Mouse (Mus musculus) hindbrain, embryonic 15.5 days (tissue): ENCODE data around the gene Ip6k1. TPM values are rescaled to one million over a fixed set of nuclear protein-coding genes. Genes with fewer than 3 reads are reported as not detected.

ENCODE experiments used
- ATAC-seq: fragments of 200-750 bp; cut with Nextera tagmentation; 2 replicates; pipeline ENCODE4 v1.8.0; 2017; ENCODE audit warnings: low read depth, moderate number of reproducible peaks, moderate TSS enrichment; ENCODE audit not compliant: low FRiP score
- H3K27ac ChIP-seq: fragments of 300-500 bp; sonication (generic); replicated peaks from 2 replicates; pipeline ENCODE4 v1.5.1; 2015; ENCODE audit warnings: mild to moderate bottlenecking, inconsistent platforms
- H3K27me3 ChIP-seq: fragments of 300-500 bp; sonication (generic); 2 replicates; pipeline ENCODE4 v1.6.1; 2015; ENCODE audit warnings: control low read depth, inconsistent platforms
- H3K36me3 ChIP-seq: fragments of 300-500 bp; sonication (generic); 2 replicates; pipeline ENCODE4 v1.6.1; 2015; ENCODE audit warnings: control low read depth, inconsistent platforms
- H3K4me1 ChIP-seq: fragments of 300-500 bp; sonication (generic); replicated peaks from 2 replicates; pipeline ENCODE4 v1.6.1; 2015; ENCODE audit warnings: control low read depth, inconsistent platforms
- H3K4me2 ChIP-seq: fragments of 300-500 bp; sonication (generic); 2 replicates; pipeline ENCODE4 v1.6.1; 2015; ENCODE audit warnings: moderate library complexity, mild to moderate bottlenecking, inconsistent platforms
- H3K4me3 ChIP-seq: fragments of 300-500 bp; sonication (generic); 2 replicates; pipeline ENCODE4 v1.5.1; 2015; ENCODE audit warnings: mild to moderate bottlenecking, inconsistent platforms
- H3K9ac ChIP-seq: fragments of 300-500 bp; sonication (generic); 2 replicates; pipeline ENCODE4 v1.6.1; 2015; ENCODE audit warnings: inconsistent platforms
- H3K9me3 ChIP-seq: fragments of 300-500 bp; sonication (generic); 2 replicates; pipeline ENCODE4 v1.6.1; 2016; ENCODE audit warnings: control low read depth, inconsistent platforms
- WGBS: fragments of 180-500 bp; shearing (Covaris S2); methylation state at CpG from one replicate; pipeline ENCODE4 v1.1.7; 2015; 5-methylcytosine and 5-hydroxymethylcytosine counted together
- polyA plus RNA-seq: library from polyadenylated mRNA; unstranded; fragments of >200 nt; fragmentation: Nextera tagmentation; extraction: Ambion mirVana; gene quantifications from 2 replicates; pipeline ENCODE4 v1.2.1, GENCODE M21; 2015

The Ip6k1 gene
- polyA plus RNA-seq, 1 experiment from 2014 or later: 112 TPM

DNA sequence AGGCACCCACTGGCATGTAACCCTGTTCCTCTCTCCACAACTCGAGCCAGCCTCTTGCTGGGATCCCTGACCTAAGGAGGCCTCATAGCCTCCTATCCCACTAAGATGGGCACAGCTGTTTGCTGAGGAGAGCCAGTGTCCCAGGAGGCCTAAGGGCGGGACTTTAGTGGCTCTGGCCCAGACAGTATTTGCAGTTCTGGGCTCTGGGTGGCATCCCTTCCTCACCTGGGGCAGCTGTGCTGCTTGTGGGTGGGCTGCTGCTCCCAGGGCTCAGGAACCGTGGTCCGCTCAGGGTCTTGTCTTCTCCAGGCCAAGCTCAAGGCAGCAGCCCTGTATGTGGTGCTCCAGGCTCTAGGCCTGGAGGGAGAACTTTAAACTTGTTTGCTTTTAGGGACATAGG lies 44.3 kb downstream of the Ip6k1 start:
- Histone ChIP-seq H3K9ac (no peak overlapping the region), H3K36me3 (peaks cover 51% of the 10 kb centered on the region), H3K4me3 (no peak overlapping the region), H3K27me3 (no peaks in the 10 kb centered on the region), H3K27ac (no peak overlapping the region), H3K4me1 (peaks cover 27% of the 10 kb centered on the region), H3K9me3 (no peaks in the 10 kb centered on the region), H3K4me2 (no peak overlapping the region)
- 94% methylated on average over 4 of the region's 4 CpGs for WGBS
- no peak for ATAC-seq

DNA sequence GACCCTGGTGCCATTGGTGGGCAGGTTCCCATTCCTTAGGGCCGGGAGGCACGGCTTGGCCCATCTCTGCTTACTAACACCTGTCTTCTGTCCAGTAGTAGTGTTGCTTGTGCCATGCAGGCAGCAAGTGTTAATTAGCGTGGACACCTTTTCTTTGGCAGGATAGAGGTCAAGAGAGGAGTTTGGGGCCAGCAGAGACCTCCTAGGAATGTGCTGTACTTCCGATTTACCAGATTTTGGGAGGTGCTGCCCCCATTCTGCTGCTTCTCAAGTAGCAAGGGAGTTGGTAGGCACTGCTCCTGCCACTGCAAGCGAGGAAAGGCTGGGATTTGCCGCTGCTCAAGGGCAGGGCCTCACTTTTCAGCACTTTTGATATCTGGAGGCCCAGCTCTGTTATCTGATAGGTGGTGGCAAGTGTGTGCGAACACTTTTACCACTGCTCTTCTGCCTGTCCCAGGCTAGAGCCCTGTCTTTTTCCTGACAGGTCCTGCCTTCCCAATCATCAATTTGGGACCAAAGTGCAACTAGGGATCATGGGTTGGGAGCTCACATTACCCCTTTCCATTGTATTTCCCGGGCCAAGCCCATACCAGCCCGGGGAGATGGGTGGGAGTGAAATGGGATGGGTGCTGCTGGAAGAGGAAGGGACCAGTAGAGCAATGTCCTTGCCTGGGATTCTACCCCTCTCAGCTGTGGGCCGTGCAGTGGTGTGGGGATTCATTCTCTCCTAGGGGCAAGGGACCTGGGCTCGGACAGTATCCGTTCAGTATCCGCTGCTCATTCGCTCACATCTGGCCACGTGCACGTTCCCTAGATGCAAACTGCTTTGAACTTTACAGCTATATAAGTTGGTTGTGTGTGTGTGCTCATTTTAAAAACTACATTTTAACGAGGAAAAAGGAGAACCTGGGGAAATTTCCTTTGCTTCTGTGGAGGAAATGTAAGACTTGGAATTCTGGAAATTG lies 45.6 kb downstream of the Ip6k1 start:
- Histone ChIP-seq H3K36me3 (peaks cover 41% of the 10 kb centered on the region), H3K27me3 (no peaks in the 10 kb centered on the region), H3K4me1 (peaks cover 34% of the 10 kb centered on the region), H3K9ac (peak overlapping the region; percentile 27), H3K4me3 (peak overlapping the region; percentile 54), H3K9me3 (no peaks in the 10 kb centered on the region), H3K27ac (peak overlapping the region; percentile 78), H3K4me2 (peak overlapping the region; percentile 89)
- no peak for ATAC-seq
- WGBS: 51% methylated on average over 17 of the region's 17 CpGs

DNA sequence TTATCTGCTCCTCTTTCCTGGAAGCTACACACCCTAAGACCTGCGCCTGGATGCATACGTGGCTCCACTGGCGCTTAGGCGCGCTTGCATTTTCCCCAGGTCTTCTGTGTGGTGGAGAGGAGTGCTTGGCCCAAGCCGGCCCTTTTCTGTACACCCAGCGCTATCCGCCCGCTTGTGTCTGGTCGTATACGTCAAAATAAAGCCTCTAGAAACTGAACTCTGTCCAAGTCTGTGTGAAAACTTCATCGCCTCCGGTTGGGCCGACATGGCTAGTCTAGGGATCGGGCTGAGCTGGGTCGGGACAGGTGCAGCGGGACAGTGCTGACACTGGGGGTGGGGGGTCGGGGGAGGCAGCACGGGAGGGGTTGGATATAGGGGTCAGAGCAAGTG lies 46.3 kb downstream of the Ip6k1 start:
- no peaks in the 10 kb centered on the region for H3K27me3 ChIP-seq
- peak overlapping the region; percentile 78 for H3K27ac ChIP-seq
- H3K36me3 ChIP-seq: peaks cover 35% of the 10 kb centered on the region
- peaks cover 38% of the 10 kb centered on the region for H3K4me1 ChIP-seq
- ATAC-seq: peak; percentile 35
- H3K4me3 ChIP-seq: peak overlapping the region; percentile 54
- no peaks in the 10 kb centered on the region for H3K9me3 ChIP-seq
- WGBS: under 1% methylated on average over 19 of the region's 19 CpGs
- H3K4me2 ChIP-seq: peak overlapping the region; percentile 89
- H3K9ac ChIP-seq: peak overlapping the region; percentile 27

DNA sequence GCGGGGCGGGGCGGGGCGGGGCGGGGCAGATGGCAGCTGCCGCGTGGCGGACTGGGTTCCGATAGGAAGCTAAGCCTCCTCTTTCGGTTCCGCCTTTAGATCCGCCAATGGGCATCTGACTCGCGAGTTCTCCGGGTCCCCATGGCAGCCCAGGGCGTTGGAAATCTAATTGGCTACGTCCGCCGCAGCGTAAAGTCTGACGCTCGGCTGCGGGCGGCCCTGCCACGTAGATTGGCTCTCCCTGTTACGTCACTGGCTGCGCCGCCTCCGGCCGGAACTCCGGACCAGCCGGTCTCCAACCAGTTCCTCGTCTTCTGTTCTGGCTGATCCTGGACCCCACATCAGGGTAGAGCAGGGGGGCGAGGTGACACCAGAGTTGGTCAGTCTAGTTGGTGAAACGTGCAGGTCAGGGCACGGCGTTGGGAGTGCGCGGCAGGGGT lies 46.7 kb downstream of the Ip6k1 start, which contains the start of gene Gmppb:
Gene Gmppb, plus strand, starts transcription at position 227 of the 440 bp plus-strand sequence.
- H3K4me3 ChIP-seq: peak within 1 kb of the TSS; percentile 54
- H3K9ac ChIP-seq: peak within 1 kb of the TSS; percentile 64
- peak within 1 kb of the TSS; percentile 81 for H3K27ac ChIP-seq
- no peaks in the 10 kb centered on the region for H3K27me3 ChIP-seq
- peaks cover 34% of the 10 kb centered on the region for H3K36me3 ChIP-seq
- under 1% methylated on average over 37 of the region's 39 CpGs for WGBS
- H3K4me2 ChIP-seq: peak within 1 kb of the TSS; percentile 89
- H3K9me3 ChIP-seq: no peaks in the 10 kb centered on the region
- H3K4me1 ChIP-seq: peaks cover 38% of the 10 kb centered on the region
- ATAC-seq: peak; percentile 95

DNA sequence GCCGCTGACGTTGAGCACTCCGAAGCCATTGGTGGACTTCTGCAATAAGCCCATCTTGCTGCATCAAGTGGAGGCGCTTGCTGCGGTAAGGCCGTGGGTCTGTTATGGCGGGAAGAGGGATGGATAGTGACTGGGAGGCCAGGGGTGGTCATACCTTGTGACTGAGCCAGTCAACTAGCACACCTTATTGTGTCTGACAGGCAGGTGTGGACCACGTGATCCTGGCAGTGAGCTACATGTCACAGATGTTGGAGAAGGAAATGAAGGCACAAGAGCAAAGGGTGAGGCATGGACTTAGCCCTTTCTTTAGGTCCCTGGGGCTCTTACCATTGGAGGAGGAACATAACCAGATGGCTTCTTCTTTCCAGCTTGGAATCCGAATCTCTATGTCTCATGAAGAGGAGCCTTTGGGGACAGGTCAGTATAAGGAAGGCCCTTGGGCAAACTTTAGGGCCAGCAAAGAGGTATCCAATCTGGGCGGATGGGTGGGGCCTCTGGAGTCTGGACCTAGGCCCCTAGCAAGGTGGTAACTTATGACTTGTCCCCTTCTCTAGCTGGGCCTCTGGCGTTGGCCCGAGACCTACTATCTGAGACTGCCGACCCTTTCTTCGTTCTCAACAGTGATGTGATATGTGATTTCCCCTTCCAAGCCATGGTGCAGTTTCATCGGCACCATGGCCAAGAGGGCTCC lies 47.4 kb downstream of the Ip6k1 start:
- peak; percentile 6 for ATAC-seq
- Histone ChIP-seq H3K27me3 (no peaks in the 10 kb centered on the region), H3K4me1 (peaks cover 38% of the 10 kb centered on the region), H3K4me2 (peak overlapping the region; percentile 89), H3K36me3 (peaks cover 32% of the 10 kb centered on the region), H3K9me3 (no peaks in the 10 kb centered on the region), H3K4me3 (peak overlapping the region; percentile 54), H3K9ac (peak overlapping the region; percentile 64), H3K27ac (peak overlapping the region; percentile 81)
- 44% methylated on average over 15 of the region's 15 CpGs for WGBS

DNA sequence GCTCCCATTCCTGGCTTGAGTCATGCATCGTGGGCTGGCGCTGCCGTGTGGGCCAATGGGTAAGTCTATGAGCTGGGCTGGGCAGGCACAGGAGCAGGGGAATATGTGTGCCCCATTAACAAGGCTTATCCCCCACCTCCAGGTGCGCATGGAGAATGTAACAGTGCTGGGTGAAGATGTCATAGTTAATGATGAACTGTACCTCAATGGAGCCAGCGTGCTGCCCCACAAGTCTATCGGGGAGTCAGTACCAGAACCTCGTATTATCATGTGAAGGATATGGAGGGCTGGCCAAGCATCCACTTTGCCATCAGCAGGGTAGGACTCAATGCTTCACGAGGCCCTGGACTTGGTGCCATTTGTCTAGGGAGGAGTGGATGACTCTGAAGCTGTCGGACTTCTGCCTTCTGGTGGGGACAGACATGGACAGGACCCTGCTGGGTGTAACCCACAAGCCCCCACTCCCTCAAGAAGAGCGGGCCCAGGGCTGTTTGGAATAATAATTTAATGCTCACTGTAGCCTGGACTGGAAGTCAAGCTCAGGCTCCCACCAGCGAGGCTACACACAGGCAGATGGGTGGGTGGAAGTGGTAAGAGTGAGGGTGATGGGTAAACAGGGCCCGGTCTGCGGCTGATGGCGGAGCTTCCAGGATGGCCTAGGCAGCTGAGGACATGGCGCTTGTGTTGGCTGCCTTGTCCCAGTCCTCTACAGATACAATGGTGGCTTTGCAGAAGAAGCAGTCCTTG lies 49.1 kb downstream of the Ip6k1 start:
- 92% methylated on average over 15 of the region's 15 CpGs for WGBS
- H3K27ac ChIP-seq: no peak overlapping the region
- no peak overlapping the region for H3K4me3 ChIP-seq
- no peak overlapping the region for H3K4me2 ChIP-seq
- H3K4me1 ChIP-seq: peaks cover 38% of the 10 kb centered on the region
- H3K36me3 ChIP-seq: peaks cover 18% of the 10 kb centered on the region
- H3K27me3 ChIP-seq: no peaks in the 10 kb centered on the region
- no peak overlapping the region for H3K9ac ChIP-seq
- H3K9me3 ChIP-seq: no peaks in the 10 kb centered on the region
- no peak for ATAC-seq

DNA sequence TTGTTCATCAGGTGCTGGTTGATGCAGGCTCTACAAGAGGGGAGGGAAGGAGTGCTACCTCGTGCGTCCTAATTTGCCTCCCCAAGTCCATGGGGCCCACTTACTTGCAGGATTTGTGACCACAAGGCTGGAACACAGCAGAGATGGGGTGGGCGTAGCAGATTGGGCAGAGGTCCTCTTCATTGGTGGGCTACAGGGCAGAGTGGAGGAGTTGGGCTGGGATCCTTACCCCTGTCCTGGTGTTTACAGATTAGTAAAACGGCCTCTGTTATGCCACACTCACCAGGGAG lies 49.6 kb downstream of the Ip6k1 start:
- WGBS: 87% methylated on average over 4 of the region's 4 CpGs
- no peak for ATAC-seq
- Histone ChIP-seq H3K27me3 (no peaks in the 10 kb centered on the region), H3K4me2 (no peak overlapping the region), H3K36me3 (peaks cover 15% of the 10 kb centered on the region), H3K9ac (no peak overlapping the region), H3K4me3 (no peak overlapping the region), H3K9me3 (no peaks in the 10 kb centered on the region), H3K27ac (no peak overlapping the region), H3K4me1 (peaks cover 38% of the 10 kb centered on the region)

DNA sequence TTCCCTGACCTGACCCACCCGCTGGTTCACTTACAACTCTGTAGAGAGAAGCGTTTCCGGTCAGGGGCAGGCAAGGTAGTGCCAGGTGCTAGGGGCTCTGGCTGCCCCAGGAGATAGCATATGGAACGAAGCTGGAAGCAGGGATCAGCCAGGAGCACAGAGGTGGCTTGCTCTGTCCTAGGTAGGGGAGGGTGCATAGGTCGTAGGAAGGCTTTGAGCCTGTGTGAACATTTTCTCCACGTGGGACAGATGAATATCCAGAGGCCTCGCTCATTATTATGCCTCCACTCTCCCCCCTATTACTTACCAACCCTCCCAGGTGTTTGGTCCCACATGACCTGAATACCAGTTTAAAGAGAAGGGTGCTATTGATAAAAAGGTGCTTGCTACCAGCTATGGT lies 50.1 kb downstream of the Ip6k1 start:
- Histone ChIP-seq H3K36me3 (peaks cover 13% of the 10 kb centered on the region), H3K4me2 (no peak overlapping the region), H3K27me3 (no peaks in the 10 kb centered on the region), H3K4me1 (peaks cover 38% of the 10 kb centered on the region), H3K4me3 (no peak overlapping the region), H3K9ac (no peak overlapping the region), H3K27ac (no peak overlapping the region; the same call in 1 of the 2 replicates), H3K9me3 (no peaks in the 10 kb centered on the region)
- 81% methylated on average over 7 of the region's 7 CpGs for WGBS
- ATAC-seq: no peak

DNA sequence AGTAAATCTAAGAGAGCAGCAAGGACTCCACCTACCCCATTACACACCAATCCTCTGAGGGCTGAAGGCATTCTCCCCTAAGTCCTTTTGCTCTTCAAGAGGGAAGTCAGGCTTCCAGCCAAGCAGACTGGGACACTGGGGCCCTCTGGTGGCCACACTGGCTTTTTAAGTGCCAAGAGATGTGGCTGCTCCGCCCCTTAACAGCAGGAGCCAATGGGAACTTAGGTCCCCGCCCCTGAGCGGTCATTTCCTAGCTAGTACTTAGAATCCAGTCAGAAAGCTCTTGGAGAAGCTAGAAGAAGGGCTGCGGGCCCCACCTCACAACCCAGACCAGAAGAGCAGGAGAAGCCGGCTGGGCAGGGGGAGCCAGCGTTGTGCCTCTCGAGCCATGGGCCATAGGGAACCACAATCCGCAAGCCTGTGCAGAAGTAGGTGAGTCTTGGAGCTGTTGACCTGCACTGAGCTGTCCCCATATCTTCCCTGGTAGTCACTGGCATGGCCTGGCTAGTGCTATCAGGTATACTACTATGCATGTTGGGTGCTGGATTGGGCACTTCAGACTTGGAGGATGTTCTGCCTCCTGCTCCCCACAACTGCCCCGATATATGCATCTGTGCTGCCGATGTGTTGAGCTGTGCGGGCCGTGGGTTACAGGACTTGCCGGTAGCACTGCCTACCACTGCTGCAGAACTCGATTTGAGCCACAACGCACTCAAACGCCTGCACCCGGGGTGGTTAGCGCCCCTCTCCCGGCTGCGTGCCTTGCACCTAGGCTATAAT lies 50.8 kb downstream of the Ip6k1 start, which contains the start of gene Amigo3:
Gene Amigo3, plus strand, starts transcription at position 275 of the 780 bp plus-strand sequence.
- Histone ChIP-seq H3K27me3 (no peaks in the 10 kb centered on the region), H3K4me1 (peaks cover 31% of the 10 kb centered on the region), H3K36me3 (peaks cover 18% of the 10 kb centered on the region), H3K27ac (no peak within 1 kb of the TSS; the same call in 1 of the 2 replicates), H3K9me3 (no peaks in the 10 kb centered on the region), H3K4me2 (peak within 1 kb of the TSS; percentile 34; the same call in 1 of the 2 replicates), H3K4me3 (no peak within 1 kb of the TSS), H3K9ac (no peak within 1 kb of the TSS)
- peak; percentile 25; the same call in 1 of the 2 replicates for ATAC-seq
- WGBS: 59% methylated on average over 20 of the region's 20 CpGs

DNA sequence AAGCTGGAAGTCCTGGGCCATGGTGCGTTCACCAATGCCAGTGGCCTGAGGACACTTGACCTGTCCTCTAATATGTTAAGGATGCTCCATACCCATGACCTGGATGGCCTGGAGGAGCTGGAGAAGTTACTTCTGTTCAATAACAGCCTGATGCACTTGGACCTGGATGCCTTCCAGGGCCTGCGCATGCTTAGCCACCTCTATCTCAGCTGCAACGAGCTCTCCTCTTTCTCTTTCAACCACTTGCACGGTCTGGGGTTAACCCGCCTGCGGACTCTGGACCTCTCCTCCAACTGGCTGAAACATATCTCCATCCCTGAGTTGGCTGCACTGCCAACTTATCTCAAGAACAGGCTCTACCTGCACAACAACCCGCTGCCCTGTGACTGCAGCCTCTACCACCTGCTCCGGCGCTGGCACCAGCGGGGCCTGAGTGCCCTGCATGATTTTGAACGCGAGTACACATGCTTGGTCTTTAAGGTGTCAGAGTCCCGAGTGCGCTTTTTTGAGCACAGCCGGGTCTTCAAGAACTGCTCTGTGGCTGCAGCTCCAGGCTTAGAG lies 51.4 kb downstream of the Ip6k1 start:
- H3K9me3 ChIP-seq: no peaks in the 10 kb centered on the region
- no peak overlapping the region for H3K4me3 ChIP-seq
- no peak overlapping the region for H3K27ac ChIP-seq
- no peak overlapping the region for H3K4me2 ChIP-seq
- H3K36me3 ChIP-seq: peaks cover 22% of the 10 kb centered on the region
- no peak overlapping the region for H3K9ac ChIP-seq
- WGBS: 92% methylated on average over 15 of the region's 15 CpGs
- ATAC-seq: no peak
- peaks cover 26% of the 10 kb centered on the region for H3K4me1 ChIP-seq
- no peaks in the 10 kb centered on the region for H3K27me3 ChIP-seq
